Mouse (Mus musculus) embryo, embryonic 10 days (tissue): ENCODE measurements around the gene Dusp22.
A peak's percentile ranks its signal among the peaks of the same experiment; 100 is the strongest.

Experiments used
- DNase-seq: peaks from one replicate; pipeline ENCODE4 v3.0.0-alpha.2; 2015; ENCODE audit warnings: low spot score

Gene Dusp22

GRCm38 (mm10) chr13:30659613-30660505, at the start of gene Dusp22:
TSS of gene Dusp22 (plus strand) at chr13:30659999.
- DNase-seq, result peak; percentile 84

GRCm38 (mm10) chr13:30612079-30612794, 47.6 kb upstream of the Dusp22 start:
- no peak for DNase-seq

- DNase-seq, result no peak
Measured at GRCm38 (mm10) chr13:30619684-30620083, 40.1 kb upstream of the Dusp22 start.

- DNase-seq, result no peak
Measured at GRCm38 (mm10) chr13:30628195-30629048, 31.4 kb upstream of the Dusp22 start.

DNA sequence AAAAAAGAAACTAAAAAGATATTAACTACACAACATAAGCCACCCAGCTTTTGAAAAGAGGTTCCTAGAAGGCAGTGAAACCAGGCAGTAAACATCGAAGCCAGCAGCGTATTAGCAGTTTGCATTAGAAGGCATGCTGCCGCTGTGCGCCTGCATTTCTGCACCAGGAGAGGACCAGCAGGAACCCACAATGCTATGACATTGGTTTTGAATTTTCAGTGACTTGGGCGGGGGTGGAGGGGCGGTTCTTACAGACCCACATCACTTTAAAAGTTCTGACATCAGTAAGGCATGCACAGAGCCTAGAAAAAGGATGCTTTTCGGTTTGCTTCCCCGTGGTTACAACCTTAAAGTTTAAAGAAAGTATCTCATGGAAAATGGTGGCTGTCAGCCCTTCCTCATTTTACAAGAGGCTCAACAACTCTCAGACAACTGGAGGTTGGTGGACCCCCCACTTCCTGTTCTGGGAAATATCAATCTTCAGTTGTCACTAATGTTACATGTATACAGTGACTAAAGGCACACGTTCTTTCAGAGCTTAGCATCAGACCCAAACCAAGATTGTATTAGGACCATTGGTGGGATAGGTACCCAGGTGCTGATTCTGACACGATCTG, 29.9 kb upstream of the Dusp22 start:
- no peak for DNase-seq

GRCm38 (mm10) chr13:30632998-30633397, 26.8 kb upstream of the Dusp22 start:
- no peak for DNase-seq

- DNase-seq, result no peak
Measured at GRCm38 (mm10) chr13:30636453-30636852, 23.3 kb upstream of the Dusp22 start.

- no peak for DNase-seq
Measured at GRCm38 (mm10) chr13:30638378-30639115, 21.3 kb upstream of the Dusp22 start.

GRCm38 (mm10) chr13:30642053-30642452, 17.7 kb upstream of the Dusp22 start:
- DNase-seq, result no peak

GRCm38 (mm10) chr13:30648461-30648860, 11.3 kb upstream of the Dusp22 start:
- no peak for DNase-seq

DNA sequence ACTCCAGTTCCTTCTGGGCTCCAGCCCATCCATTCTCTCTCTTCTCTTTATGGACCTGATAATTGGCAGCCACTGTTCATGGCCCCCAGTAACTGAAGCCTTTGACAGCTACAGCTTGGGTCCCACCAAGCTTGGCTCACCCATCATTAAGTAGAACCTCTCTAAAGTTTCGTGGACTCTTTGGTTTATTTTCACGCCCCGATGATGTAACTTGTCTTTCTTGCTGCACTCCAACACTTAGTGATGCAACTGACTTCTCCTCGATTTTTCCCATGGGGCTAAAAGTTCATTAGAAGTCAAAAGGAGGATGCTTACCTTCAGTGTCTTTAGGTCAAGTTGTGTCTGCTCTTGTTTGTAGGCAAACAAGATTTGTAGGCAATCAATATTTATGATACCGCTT, 10.6 kb upstream of the Dusp22 start:
- DNase-seq, result no peak

GRCm38 (mm10) chr13:30650684-30651083, 9.1 kb upstream of the Dusp22 start:
- DNase-seq, result no peak

- DNase-seq, result no peak
Measured at GRCm38 (mm10) chr13:30653051-30653450, 6.7 kb upstream of the Dusp22 start.

DNA sequence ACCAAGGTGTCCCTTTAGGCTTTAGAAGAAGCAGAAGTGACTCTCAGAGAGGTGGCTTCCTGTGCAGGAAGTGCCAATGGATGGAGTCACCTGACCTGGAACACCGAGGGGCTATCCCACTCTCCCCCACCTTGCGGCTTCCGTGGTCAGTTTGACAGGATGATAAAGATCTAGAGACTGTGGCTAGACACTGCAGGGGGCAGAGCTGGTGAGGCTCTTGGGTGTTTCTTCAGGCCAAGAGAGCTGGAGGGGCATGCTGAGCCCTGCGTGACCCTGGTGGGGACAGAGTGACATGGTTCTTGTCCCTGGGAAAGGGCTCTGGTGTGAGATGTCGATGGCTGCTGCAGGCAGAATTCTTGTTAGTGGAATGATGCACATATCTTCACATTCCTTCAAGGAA, 5.3 kb upstream of the Dusp22 start:
- no peak for DNase-seq

DNA sequence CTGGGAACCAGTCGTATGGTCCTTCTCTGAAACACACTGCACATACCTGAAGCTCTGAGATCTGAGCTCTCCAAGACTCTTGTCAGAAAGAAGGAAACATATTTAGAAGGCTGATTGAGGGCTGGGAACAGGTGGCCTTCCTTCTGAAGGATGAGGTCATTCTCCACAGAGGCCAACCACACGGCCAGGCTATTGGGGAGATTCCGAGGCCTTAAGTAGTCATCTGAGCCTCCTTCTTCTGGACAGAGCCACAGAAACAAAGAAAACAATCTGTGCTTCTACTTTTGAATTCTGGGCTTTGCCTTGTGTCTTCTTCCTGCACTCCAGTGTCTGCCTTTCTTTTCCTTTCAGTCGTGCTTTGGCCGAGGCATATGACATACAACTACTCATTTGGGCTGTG, 2.9 kb upstream of the Dusp22 start:
- DNase-seq, result no peak

DNA sequence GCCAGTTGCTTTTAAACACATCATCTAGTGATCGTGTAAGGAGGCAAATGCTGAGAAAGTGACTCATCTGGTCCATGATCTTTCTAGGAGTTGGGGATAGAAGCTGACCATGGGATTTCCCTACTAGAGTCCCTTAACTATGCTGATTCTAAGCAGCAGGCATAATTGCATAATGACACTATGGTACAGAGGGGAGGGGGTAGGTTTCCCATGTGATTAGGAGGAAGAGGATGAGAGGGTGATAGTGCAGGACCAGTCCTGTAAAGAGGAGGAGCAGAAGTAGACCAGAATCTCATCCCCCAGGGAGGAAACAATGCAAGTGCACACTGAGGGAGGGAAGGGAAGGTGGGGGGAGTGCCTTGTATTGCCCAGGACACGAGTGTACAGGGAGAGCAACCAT, 2.0 kb upstream of the Dusp22 start:
- DNase-seq, result no peak

- no peak for DNase-seq
Measured at GRCm38 (mm10) chr13:30658201-30658996, 1.4 kb upstream of the Dusp22 start.

- DNase-seq, result no peak
Measured at GRCm38 (mm10) chr13:30665261-30665660, 5.5 kb downstream of the Dusp22 start.

DNA sequence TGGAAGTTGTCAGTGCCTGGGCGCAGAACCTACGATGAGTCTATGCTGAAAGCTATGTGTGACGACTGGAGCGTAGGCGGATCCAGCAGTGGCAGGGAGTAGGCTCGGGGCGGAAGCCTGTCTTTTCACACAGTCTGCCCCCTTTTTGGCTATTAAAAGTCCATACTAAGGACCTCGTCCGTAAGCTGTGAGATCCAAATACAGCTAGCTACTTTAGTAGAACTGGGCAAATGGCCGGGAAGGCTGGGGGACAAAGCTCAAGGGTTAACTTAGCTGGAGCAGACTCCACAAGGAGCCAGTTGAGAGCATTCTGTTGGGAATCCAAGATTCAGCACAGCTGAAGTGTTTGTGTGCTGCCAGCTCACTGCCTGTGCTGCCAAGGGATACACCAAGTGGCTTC, 6.7 kb downstream of the Dusp22 start:
- no peak for DNase-seq

DNA sequence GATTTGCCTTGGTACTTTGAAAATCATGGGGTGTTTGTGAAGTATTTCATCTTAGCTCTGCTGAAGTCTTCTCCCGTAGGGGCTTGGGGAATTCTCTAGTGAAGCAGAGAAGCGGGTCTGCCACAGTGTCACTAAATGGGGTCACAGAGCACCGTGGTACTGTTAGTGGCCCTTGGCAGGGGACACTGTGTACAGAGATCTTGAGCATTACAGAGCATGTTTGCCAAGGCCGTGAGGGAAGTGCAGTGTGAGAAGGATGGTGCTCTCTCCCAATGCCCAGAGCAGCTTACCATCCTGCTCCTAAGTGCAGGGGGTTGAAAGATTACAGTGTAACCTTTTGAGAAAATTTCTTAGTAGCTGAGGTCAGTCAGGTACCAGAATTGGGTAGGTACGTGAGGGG, 8.5 kb downstream of the Dusp22 start:
- no peak for DNase-seq
